Mouse (Mus musculus) lung, postnatal 4 days (tissue): Measurements from ENCODE around the gene Hist1h4f.

Source experiments
- DNase-seq, 2 experiments: peaks; one replicate each; pipeline ENCODE4 v3.0.0; 2021

Hist1h4f gene

GRCm38 (mm10) chr13:23533560-23534367, 17.7 kb downstream of the Hist1h4f start, which contains the start of gene Hist1h2af:
Gene Hist1h2af, plus strand, starts transcription at chr13:23533906.
- DNase-seq = peak; percentile 69 to 79

- DNase-seq = no peak
Measured at GRCm38 (mm10) chr13:23532262-23533075, 19.0 kb downstream of the Hist1h4f start.

GRCm38 (mm10) chr13:23530901-23531875, 20.3 kb downstream of the Hist1h4f start, which contains the start of gene Hist1h4h:
Gene Hist1h4h, plus strand, starts transcription at chr13:23531050.
- peak; percentile 97 to 98 for DNase-seq

GRCm38 (mm10) chr13:23530181-23530900, 21.1 kb downstream of the Hist1h4f start:
- DNase-seq = peak; percentile 47 to 77

DNA sequence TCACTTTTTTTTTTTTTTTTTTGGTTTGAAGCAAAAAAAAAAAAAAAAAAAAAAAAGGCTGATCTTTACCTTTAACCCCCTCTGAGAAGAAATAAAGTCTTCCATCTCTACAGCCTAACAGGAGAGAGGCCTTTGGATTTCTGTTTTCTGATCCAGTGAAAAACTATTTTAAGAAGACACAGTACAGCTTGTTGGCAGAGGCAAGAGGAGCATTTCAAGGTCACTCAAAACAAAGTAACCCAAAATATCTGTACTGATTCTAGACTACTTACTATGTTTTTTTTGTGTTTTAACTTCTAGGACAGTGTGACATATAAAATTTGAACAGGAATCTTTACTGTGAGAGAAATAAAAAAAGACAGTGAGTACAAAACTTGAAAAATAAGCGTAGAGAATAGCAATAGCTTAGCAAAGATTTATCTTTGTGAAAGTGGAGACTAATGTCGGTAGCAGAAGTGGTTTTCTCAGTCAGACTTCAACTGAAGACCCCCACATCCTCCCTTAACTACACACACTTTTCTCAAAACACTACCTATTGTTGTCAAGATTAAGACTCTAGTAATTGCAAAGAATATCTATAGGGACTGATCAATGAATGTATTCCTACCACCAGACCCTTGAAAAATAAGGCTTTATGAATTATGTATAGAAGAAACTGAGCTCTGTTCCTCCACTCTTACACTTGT, 21.8 kb downstream of the Hist1h4f start:
- no peak for DNase-seq

DNA sequence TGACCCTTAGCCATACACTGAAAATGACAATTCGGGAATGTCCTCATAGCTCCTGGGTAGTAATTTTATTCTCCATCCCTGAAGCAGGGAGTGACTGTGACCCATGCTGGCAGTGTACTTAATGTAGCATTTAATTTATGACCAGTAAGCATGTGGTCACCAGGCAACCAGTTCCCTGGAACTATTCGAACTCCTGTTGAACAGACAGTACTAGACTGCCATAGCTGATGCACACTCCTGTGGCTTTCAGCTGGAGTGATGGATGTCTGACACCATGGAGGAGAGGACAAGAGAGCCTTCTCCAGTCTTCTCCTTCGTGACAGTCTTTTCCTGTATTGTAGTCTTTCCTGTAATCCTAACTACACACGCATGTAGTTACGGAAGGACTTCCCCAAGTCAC, 22.4 kb downstream of the Hist1h4f start:
- DNase-seq = no peak

- DNase-seq = peak; percentile 84 to 93
Measured at GRCm38 (mm10) chr13:23526312-23526711, 25.1 kb downstream of the Hist1h4f start.

DNA sequence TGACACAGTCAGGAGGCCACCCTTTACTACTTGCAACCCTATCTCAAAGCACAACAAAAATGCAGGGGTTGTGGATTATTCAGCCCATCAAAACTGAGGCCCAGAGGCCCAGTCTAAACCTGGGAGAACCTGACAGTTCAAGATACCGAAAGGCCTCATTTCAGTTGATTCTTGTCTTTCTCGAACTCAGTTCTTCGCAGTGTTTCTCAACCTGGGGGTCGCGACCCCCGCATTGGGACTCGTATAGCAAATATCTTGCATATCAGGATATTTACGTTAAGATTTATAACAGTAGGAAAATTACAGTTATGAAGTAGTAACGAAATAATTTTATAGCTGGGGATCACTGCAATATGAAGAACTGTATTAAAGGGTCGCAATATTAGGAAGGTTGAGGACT, 25.5 kb downstream of the Hist1h4f start:
- no peak for DNase-seq

- peak; percentile 73 to 87 for DNase-seq
Measured at GRCm38 (mm10) chr13:23524654-23525053, 26.8 kb downstream of the Hist1h4f start.

- DNase-seq = no peak
Measured at GRCm38 (mm10) chr13:23523976-23524375, 27.5 kb downstream of the Hist1h4f start.

DNA sequence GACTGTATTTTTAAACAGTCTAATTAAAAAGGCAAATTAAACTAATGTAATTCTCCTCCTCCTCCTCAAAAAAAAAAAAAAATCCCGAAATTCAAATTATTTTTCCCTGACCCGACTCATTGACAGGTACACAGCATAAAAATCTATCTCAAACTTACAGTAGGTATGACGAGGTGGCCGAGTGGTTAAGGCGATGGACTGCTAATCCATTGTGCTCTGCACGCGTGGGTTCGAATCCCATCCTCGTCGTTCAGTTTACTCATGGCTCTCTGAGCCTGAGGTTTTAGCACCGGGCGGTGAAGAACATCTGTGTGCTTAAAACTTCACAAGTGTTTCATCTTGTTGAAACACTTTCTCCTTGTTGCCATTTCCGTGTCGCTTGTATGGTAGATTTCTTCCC, 29.7 kb downstream of the Hist1h4f start:
- peak; percentile 81 to 84 for DNase-seq

GRCm38 (mm10) chr13:23519416-23519815, 32.0 kb downstream of the Hist1h4f start:
- peak; percentile 68 to 88 for DNase-seq

- DNase-seq = peak; percentile 62 to 87
Measured at GRCm38 (mm10) chr13:23518885-23519284, 32.6 kb downstream of the Hist1h4f start.

DNA sequence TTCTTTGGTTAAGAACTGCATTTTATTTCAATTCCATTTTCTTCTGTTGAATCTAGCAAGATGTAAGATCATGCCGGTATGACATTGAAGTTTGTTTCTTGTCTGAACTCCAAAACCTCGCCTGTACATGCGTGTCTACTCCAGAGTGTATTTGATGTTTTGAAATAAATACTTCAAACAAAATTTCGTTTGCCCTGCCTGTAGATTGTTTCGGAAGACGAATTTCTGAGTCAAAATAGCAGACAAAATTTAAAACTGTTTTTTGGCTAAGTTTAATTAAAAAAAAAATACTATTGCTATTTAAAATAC, 33.2 kb downstream of the Hist1h4f start:
- DNase-seq = no peak

DNA sequence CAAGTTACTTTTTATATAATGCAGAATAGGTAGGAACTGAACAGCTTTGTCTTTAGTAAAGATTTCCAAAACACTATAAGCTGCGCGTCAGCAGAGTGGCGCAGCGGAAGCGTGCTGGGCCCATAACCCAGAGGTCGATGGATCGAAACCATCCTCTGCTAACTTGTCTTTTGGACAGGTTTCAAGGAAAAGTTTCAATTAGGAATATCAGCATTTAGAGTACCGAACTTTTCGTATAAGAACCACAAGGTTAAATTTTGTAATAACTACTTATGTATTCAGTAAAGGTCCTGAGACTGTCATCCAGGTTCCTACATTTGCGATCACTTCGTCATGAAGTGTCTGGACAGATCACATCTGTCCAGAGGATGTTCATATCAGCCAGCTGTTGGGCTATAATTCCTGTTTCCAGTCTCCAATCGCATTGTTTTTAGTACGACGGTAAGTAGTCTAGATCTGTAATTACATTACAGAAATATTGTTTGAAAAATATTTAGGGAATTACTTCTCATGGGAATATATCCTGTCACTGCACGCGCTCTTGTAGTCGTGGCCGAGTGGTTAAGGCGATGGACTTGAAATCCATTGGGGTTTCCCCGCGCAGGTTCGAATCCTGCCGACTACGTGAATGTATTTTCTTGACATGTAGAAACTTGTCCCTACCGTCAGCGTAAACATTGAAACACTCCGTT, 33.7 kb downstream of the Hist1h4f start:
- DNase-seq = peak; percentile 89 to 91

GRCm38 (mm10) chr13:23516822-23517602, 34.4 kb downstream of the Hist1h4f start:
- peak; percentile 64 to 77 for DNase-seq

- no peak for DNase-seq
Measured at GRCm38 (mm10) chr13:23515826-23516620, 35.4 kb downstream of the Hist1h4f start.

GRCm38 (mm10) chr13:23515281-23515680, 36.2 kb downstream of the Hist1h4f start:
- no peak for DNase-seq

GRCm38 (mm10) chr13:23513517-23513916, 37.9 kb downstream of the Hist1h4f start:
- no peak for DNase-seq
